Mouse (Mus musculus) lung, postnatal 36 days (tissue): ENCODE data around the gene Mmp27.

Experiments
- DNase-seq: peaks from one replicate; pipeline ENCODE4 v3.0.0; 2022; ENCODE audit warnings: mixed read lengths

Mmp27 gene

DNA sequence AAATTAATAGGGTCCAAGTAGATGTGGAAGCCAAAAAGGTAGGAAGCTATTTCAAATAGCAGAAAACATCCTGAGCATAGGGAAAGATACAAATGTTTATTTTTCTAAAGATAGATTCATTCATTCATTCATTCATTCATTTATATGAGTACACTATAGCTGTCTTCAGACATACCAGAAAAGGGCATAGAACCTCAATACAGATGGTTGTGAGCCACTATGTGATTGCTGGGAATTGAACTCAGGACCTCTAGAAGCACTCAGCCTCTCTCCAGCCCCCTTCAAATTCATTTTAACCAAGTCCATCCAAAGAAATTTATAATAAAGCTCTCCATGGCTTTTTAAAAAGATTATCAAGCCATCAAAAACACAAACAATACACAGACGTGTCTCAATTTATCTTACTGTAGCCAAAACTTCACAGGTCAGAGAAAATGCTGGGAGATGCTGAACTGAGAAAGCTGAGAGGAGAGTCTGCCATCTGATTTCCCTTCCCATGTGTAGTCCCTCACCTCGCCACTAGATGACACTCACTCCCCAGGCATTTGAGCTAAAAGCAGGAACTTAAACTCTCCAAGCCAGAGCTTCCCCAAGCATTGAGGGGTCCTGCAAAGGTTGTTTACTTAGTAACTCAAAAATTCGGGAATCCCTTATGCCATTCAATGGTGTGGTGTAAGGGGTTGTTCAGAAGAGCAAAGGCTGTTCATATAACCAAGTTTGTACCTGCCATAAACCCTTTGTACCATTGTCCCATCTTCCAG lies 32.0 kb downstream of the Mmp27 start:
- DNase-seq = peak; percentile 82

DNA sequence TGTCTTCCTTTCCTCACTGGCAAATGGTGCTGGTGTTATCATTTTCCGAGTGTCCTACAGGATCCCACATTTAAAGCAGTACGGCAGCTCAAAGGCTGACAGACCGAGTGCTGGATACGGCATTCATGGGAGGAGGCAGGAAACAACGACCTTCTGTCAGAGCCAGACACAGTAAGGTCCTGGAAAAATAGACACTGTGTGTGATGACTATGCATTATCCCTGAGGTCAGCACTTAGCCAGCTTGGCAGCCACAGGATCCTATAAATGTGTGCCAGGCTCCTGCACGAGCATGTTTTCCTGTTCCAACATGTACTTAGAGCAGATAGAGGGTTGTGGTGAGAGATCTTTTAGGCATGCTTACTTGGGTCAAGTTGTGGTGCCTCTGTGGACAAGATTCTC lies 32.8 kb downstream of the Mmp27 start:
- no peak for DNase-seq

DNA sequence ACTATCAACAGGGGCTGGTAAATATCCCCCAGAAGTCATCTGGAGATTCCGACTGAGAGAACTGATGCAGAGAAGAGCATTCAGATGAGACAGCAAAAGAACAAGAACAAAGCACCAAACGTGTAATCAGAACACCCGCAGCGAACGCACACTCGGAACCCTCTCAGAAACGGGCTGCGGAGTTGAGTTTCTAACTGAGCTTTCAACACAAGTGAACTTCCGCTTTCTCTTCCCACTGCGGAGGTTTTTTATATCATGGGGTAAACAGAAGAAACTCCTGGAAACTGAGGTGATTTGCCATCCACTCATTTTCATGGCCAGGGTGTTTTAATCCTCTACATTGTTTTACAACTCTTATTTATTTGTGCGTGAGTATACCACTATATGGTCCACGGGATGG lies 34.4 kb downstream of the Mmp27 start:
- DNase-seq = no peak

DNA sequence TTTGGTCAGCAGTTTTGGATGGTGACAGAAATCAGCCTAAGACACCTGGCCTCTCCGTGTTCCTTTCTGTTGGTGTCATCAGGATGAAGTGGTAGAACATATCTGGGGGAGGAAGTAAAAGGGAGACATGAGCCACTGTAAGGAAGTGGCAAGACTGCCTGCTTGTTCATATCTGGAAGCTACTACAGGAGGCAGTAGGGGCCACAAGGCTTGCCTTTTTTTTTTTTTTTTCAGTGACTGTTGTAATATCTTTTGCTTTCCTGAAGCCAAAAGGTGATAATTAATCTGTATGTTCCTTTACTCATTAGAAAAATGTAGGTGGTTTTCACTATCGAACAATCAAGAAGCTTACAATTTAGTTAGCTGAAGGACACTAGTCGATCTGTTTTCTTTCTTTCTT lies 51.4 kb downstream of the Mmp27 start:
- no peak for DNase-seq

DNA sequence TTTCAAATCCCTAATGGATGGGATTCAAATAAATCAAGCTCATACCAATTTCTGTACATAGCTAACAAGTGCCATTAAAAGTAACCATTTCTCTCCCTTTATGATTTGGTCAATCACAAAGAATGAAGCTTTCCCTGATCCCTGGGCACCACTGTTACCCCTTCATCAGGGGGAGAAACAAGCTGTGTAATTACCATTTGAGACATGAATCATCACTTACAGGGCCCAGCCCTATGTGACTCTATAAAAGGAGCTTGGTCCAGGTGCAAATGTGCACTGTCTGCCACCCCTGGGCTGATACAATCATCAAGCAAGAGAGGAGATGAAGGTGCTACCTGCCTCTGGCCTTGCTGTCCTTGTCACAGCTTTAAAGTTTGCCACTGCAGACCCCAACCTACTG lies 56.7 kb downstream of the Mmp27 start, which contains the start of gene Mmp20:
Gene Mmp20 (plus strand): TSS at position 301 of the 400 bp plus-strand sequence.
- DNase-seq = no peak
